Comparison of ENCODE assay signal across 21 mouse cellular contexts in the genomic region with DNA sequence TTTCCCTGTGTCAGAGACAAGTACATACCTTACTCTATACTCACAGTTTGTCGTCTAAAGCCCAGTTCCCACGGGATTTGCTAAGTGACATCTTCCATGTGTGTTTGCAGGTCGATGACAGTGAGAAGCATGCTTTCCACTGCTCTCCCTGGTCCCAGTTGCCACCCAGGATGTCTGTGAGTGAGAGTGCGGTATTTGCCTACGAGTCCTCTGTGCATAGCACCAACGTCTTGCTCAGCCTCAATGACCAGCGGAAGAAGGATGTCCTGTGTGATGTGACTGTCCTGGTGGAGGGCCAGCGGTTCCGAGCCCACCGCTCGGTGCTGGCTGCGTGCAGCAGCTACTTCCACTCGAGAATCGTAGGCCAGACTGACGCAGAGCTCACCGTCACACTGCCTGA.
"Had no signal": no experiment of that assay in that cellular context is flagged by ENCODE, and none has a peak within 500 bp of the region (broad histone marks: within the 10 kb centered on the region; RNA-seq: fewer than 3 reads in every experiment).

No protein-coding gene starts in this region.

- H3K27ac ChIP-seq: kidney, postnatal 0 days; layer of hippocampus, adult 2 months; limb, embryonic 10.5 days; limb, embryonic 13.5 days; midbrain, embryonic 12.5 days; midbrain, embryonic 15.5 days; neural tube, embryonic 12.5 days; stomach, postnatal 0 days had no signal

- ATAC-seq: liver, embryonic 12.5 days; midbrain, embryonic 15.5 days had no signal

- H3K4me3 ChIP-seq: layer of hippocampus, adult 2 months; limb, embryonic 10.5 days; limb, embryonic 13.5 days; liver, embryonic 12.5 days; liver, embryonic 15.5 days; midbrain, embryonic 12.5 days; midbrain, embryonic 15.5 days; neural tube, embryonic 12.5 days; neural tube, embryonic 15.5 days had no signal

- H3K9me3 ChIP-seq: limb, embryonic 10.5 days; limb, embryonic 13.5 days; liver, embryonic 12.5 days; liver, embryonic 15.5 days; midbrain, embryonic 12.5 days; midbrain, embryonic 15.5 days; neural tube, embryonic 12.5 days; neural tube, embryonic 15.5 days had no signal

- DNase-seq: kidney, adult 2 months; layer of hippocampus, adult 9-11 months; liver; lung, adult 2 months; right cerebral cortex, adult 18-20 months; right cerebral cortex, postnatal 14 days; right cerebral cortex, postnatal 4 days; thymus, adult 2 months; thymus, postnatal 14 days; thymus, postnatal 4 days had no signal

- H3K4me2 ChIP-seq: limb, embryonic 13.5 days; liver, embryonic 12.5 days; liver, embryonic 15.5 days; midbrain, embryonic 12.5 days; midbrain, embryonic 15.5 days; neural tube, embryonic 12.5 days; neural tube, embryonic 15.5 days had no signal

- H3K27me3 ChIP-seq: limb, embryonic 13.5 days; liver, embryonic 12.5 days; liver, embryonic 15.5 days; midbrain, embryonic 12.5 days; midbrain, embryonic 15.5 days; neural tube, embryonic 12.5 days; neural tube, embryonic 15.5 days had no signal

- H3K4me1 ChIP-seq: neural tube, embryonic 12.5 days had no signal

- H3K9ac ChIP-seq: limb, embryonic 13.5 days; liver, embryonic 12.5 days; liver, embryonic 15.5 days; midbrain, embryonic 12.5 days; midbrain, embryonic 15.5 days; neural tube, embryonic 12.5 days; neural tube, embryonic 15.5 days had no signal
